Mouse (Mus musculus) MN1 (cell line): ENCODE measurements around the gene Muc20.

Experiments
- DNase-seq: peaks from one replicate; pipeline ENCODE4 v3.0.0-alpha.2; 2016; ENCODE audit warnings: low spot score

Muc20 gene

DNA sequence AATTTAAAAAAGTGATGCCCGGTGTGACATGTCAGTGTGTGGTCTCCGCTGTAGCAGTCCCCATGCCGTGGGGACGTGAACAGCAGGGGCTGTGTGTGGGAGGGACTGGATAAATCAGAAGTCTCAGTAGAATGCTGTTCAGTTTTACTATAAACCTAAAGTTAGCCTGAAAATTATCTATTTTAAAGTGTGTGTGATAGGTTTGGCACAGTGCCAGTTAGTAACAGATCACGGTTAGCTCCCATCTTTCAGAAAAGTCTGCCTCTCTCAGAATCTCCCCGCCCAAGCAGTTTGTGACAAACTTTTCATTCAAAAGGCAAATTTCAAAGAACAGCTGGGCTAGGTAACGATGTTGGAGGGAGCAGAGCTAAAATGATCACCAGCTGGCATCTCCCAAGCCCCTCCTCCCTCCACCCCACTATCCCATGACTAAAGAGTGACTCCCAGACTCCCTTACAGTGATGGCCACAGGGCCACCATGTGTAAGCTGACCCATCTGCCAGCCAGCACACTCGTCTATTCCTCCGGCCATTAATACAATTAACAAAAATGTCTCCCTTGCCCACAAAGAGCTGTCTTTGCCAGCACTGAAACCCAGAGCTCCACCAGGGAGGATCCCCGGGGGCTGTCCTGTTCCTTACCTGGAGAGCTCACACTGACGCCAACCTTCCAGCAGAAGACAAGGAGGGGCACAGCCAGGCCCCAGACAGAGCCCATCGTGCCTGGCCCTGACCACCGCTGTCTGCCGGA, 384 bp downstream of the Muc20 start:
- DNase-seq: peak; percentile 11

DNA sequence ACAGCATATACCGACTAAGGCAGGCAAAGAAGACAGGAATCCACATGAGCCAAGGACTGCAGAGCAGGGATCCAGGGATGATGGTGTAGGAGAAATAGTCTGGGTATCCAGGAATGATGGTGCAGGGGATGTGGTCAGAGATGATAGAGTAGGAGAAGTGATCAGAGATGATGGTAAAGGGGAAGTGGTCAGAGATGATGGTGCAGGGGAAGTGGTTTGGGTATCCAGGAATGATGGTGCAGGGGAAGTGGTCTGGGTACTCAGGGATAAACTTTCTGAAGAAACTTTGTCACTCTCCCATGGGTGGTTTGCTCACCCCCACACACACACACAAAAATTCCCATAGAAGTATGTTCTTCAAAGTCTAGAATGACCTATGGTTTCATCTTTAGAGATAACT, 2.1 kb downstream of the Muc20 start:
- no peak for DNase-seq

DNA sequence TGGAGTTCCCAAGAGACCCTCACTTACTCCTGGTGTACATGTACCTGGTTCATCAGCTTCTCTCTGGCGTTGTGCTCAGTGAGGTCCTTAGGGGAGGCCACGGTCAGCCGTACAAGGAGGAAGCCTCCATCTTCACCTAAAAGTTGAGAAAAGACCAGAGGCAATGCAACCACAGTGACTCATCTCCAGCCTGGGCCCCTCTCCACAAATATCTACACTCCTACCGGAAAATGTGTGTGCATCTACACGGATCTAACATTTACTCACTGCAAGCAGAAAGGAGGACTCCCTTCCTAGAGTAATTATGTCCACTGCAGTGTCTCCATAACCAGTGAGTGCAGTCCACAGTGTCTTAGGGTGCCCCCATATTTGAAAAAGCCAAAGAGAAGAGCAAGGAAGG, 7.2 kb downstream of the Muc20 start:
- no peak for DNase-seq

DNA sequence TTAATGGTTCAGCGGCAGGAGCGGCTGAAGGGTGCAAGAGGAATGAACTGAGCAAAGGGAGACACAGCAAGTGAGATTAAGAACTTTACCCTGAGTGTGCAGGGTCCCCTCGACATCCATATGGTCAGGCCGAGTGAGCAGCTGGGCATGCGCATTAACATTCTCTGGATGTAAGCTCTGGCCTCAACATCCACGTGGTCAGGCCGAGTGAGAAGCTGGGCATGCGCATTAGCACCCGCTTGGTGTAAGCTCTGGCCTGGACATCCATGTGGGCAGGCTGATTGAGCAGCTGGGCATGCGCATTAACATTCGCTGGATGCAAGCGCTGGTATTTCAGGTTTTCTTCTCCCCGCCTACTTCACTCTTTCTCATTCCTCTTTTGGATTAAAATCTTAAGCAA, 12.4 kb downstream of the Muc20 start:
- no peak for DNase-seq

DNA sequence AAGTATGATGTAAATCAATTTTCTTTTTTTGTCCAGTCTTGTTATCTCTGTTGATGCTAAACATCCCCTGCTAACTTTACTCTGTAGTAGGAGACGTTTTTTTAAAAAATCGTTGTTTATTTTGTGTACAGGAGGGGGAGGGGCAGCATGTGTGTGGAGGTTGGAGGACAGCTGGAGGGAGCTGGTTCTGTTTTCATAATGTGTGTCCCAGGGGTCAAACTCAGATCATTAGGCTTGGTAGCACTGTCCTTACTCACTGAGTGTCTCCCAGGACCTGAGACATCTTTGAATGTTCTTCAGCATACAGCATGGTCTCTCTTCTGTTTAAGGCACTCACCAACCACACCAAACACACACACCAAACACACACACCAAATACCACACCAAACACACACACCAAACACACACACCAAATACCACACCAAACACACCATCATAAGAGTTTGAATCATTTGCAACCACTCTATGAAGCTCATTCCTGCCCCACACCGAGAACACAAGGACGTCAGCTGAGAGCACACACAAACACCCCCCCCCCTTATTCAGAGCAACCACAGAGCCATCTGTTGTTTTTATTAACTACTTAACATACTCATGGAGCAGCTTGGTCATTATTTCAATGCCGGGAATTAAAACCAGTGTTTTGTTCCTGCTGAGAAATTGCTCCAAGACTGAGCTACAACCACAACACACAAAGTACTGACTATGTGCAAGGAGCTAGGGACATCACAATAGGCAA, 13.7 kb downstream of the Muc20 start:
- DNase-seq: no peak

DNA sequence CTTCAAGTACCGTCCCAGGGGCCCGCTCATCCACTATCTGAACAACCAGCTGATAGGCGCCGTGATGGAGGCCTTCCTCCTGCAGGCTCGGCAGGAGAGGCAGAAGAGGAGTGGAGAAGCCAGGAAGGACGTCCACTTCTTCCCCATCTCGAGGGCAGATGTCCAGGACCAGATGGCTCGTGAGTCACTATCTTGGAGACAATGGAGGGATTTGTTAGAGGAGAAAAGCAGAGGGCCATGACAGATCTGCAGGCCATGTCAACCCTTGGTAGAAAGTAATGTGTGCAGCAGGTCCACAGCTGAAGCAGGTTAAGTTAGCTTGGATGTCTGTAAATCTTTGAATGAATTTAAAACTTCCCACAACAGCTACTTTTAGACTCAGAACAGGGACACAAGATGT, 18.3 kb downstream of the Muc20 start:
- no peak for DNase-seq

DNA sequence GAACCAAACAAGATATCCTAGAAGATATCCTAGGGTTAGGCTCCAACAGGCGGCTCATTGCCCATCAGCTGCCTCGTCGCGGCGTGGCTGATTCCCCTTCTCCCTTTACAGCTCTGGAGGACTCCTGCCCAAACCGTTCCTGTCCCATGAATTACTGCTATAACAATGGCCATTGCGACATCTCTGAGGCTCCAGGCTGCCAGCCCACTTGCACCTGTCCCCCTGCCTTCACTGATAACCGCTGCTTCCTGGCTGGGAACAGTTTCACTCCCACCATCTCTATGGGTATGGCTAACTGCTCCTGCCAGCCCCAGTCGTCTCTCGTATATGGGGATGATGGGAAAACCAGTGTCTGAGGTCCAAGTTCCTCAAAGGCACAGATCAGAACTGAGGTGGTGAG, 20.6 kb downstream of the Muc20 start:
- DNase-seq: no peak

DNA sequence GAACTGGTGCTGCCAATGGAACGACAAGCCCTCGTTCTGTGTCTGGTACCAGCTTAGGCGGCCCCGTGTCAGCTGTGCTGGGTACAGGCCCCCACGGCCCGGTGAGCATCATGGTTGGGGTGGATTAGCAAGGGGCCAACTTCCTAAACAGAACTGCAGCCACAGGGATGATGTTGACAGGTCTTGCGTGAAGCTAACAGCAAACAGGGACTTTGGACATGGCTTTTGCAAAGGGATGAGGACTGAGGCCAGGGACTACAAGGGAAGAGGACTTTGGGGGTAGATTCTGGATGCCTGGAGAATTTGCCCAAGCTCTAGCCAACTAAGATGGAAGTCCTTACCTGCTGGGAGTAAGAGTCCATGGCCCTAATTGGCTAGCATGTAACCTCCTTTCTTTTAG, 30.3 kb downstream of the Muc20 start:
- DNase-seq: no peak

DNA sequence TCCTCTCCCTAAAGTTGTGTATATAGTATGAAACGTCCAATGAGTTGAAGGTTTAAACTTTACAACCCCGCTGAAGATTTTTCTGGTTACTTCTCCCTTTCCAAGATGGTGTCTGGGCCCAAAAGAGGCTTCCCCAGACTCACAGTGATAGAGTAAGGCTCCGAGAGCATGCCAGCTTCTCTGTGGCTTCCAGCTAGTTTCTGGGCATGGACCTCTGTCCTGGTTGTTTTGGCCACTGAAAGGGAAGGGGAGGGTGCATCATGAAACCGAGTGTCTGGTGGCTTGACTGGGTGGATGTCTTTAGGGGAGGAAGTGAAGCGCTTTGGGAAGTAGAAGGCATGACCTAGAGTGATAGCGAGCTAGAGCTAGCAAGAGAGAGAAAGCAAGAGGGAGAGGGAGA, 32.3 kb downstream of the Muc20 start:
- DNase-seq: no peak

DNA sequence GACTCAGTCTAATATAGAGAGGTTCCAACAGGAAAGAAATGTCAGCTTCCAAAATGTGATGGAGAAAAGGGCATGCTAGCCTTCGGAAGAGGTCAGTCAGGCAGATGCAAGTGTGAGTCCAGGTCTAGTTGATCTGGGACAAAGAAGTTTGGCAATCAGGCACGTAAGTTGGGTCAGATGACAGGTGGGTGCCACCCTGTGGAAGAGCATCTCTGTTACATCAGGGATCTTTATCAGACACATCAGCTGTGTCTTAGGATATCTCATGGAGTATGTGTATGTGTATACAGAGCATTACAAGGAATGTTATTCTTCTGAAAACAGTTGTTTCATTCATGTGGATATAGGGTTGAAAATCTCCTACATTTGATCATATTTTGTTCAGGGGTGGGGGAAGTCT, 32.7 kb downstream of the Muc20 start:
- DNase-seq: no peak

DNA sequence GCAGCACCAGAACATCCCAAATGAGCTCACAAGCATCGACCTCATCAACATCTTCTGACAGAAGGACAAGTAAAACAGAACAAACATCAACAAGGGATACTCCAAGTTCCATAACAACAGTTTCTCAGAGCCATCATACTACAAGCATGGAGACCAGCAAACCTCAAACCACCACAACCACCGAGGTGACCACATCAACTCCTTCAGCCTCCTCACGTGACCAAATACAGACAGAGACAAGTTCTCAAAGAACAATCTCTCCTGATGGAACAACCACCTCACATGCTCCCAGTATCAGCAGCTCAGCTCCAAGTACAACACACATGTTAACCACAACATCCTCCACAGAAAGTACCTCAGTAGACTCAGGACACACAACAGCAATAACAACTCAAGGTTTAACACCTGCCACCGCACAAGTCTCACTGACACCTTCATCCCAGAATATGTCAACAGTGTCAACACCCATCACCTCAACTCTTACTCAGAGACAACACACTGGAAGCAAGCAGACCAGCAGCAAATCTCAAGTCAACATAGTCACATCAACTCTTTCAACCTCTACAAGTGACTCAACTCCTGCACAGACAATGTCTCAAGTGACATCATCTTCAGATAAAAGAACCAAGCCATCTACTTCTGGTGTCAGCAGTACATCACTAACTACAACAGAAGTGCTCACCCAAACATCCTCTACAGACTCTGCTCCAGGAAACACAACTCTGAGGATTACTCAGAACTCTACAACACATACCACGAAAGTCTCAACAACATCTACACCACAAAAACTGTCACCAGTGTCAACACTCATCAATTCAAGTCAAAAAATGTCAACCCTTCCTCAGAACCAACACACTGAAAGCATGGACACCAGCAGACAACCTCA, 46.8 kb downstream of the Muc20 start:
- DNase-seq: no peak

DNA sequence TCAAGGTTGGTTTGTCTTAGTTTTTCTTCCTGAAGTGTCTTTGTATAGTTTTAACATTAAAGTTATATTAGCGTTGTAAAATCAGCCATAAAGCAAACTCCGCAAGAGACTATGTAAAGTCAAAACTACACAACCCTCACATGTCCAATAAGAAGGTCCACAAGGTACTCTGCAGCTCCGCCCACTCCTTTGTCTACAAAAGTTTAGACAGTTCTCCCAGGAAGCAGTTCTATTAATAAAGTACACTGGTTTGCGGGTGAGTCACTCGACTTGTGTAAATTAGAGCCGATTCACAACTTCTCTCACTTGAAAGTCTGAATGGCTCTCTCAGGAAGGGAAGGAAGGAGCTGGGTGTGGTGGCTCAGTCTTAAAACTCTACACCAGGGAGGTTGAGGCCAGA, 51.4 kb downstream of the Muc20 start:
- no peak for DNase-seq

DNA sequence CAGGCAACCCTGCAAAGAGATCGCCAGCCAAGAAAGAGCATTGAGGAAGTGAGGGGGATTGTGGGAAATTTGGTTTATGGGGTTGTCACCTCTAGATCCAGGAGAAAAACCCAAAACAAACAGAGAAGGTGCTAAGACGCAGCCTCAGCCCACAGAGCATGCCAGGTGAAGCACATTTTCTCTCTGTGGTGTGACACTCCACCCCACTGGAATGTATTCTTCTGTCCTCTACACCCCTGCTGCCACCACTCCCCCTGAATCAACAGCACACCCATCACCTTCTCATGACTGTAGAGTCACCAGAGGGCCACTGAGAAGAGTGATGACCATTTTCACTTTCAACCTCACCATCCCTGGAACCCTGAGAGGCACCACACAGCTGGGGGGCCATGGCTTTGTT, 54.5 kb downstream of the Muc20 start:
- DNase-seq: no peak

DNA sequence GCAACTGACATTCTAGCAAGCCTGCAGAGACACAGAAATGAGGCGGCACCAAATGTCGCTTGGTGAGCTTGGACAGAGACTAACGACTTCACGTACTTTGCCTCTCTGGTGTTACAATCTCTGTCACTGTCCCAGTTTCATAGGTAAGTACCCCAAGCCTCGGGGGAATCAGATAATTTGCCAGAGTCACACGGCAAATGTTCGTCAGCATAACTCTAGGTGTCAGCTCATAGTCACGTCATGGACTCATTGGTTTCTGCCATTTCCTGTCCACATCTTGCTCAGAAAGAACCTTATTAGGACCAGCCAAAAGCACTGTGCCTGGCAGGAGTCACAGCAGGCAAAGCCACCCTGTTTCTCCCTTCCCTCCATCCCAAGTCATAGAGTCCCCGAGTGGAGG, 55.9 kb downstream of the Muc20 start:
- no peak for DNase-seq

DNA sequence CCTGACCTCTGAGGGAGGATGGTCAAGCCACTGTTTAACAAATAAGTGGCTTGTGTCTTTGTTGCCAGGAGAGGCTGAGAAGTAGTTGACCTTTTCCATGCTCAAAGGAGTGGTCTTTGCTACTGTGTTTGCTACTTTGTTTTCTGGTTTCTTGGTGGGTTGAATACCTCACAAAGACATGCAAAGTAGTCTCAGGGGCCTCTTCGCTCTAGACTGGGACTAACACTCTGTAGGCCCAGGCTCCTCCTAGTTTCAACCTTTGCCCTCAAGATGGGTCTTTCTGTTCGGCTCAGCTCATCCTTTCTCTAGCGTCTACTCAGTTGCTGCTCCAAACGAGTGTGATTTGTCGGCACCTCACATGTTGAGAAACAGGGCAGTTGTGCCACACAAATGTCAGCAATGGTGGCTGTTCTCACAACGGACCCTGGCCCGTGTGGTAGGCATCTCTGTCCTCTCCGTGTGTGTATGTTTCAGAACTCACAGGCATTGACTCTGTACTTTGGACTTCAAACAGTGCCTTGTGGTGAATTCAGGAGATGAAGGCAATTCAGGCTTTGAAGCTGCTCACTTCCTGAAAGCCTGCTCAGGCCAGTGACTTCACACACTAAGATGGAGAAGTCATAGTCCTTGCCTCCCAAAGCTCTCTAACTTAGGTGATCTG, 57.1 kb downstream of the Muc20 start:
- DNase-seq: no peak

DNA sequence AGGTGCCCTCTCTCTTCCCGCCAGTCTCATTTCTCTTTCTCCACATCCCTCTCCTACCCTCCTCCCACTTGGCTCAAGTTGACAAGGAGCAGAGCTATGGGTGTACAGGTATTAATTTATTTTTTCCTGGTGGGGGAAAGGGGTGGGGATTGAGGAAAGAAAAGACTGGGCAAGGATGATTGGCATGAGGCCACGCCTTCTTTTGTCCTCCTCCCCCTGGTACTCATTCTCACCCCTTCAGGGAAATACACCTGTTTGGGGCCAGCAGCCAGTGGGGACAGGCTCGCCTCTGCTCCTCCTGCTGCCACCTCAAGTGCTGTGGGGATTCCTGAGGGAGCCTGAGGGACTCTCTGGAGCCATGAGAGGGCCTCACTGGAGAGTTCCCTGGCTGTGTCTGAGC, 61.2 kb downstream of the Muc20 start:
- DNase-seq: no peak

DNA sequence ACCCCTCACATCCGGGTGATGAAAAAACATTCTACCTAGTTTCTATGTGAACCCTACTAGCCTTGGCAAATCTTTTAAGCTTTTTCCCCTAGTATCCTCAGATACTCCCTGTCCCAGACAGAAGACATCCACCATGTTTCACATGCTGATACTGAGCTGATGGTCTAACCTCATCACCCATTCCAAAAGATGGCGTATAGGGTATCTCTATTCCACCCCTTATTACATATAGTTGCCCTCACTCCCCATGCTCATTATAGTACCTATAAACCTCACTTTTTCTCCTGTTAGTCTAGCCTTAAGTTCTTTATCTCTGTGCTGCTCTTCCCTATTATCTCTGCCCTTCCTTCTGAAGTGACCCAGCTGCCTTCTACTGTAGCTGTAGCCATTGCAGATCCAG, 61.6 kb downstream of the Muc20 start, which contains the start of gene Muc4:
Gene Muc4 (plus strand): TSS at position 301 of the 400 bp plus-strand sequence.
- no peak for DNase-seq

DNA sequence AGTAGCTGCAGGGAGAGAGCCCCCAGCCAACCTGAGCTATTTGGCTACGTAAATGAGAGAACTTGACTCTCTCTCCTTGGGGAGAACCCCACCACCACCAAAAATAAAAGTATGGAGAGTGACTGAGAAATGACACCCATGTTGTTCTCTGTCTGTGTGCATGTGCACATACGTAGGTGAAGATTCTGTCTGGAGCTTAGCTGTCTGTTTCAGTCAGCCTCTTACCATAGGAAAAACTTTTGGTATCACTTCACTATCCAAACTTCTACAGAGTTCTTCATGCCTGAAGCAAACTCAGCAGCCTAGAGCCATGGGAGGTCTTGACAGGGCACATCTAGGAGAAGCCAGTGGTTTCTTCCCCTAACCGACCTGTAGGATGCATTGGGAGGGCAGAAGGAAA, 64.0 kb downstream of the Muc20 start:
- DNase-seq: no peak

DNA sequence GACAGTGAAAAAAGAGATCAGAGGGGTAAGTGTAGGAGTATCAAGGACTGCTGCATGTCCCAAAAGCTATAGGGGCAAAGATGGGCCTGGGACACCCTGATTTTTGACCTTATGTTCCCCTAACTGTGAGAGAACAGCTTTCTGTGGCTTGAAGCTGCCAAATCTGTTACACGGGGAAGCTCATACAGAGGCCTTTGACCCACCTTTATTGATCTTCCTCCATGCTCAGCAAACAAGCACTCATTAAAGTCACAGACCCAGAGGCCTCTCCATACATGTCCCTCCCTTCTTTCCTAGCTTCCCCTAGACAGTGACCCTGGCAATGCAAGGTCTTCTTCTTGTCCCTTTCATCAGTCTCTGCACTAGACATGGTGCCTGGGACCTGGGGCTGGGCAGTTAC, 68.5 kb downstream of the Muc20 start:
- no peak for DNase-seq

DNA sequence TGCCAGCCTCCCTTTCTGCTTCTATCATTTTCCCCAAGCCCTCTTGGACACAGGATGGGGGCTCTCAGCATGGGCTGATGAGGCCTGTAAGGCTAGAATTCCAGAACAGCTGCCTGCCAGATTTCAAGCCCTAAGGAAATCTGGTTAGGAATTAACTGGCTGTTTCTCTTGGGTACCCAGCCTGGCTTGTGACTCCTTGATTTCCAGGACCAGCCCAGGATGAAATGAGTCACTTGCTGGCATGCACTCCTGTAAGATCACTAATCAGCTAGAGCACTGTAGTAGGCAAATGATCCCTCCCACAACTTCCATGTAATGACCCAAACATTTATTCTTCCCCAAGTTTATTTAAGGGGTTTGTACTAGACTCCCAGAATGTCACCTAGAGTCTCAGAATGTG, 69.0 kb downstream of the Muc20 start:
- peak; percentile 13 for DNase-seq
